Mouse (Mus musculus): Measurements from ENCODE around the gene Arhgap6.

DNA sequence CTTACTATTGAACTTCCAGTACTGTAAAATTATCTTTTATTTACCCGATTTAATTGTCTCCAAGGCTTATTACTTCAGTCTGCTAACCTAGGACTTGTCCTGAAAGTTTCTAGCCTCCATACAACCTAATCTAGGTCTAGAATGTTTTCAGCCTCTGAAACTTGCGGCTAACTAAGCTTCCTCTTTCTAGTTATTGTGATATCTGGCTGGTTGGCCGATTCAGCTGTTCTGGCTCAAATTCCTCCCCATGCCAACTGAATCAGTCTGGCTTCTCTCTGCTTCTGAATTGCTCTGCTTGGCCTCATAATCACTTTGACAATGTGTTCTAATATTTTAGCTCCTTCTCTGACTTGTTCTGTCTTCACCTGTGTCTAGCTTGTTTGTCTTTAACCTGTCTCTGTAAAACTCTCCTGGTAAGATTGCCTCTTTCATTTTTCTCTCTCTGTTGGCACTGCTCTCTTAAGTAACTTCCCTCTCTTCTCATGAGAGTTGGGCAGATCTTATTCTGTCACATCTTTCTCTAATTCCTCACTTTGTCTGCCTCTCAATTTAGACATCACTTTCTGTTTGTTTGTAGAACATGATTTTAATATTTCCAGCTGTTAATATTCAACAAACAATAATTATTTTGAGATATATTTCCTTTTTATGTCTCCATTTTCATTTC lies 531.2 kb downstream of the Arhgap6 start:
- no peak for TF ChIP-seq CTCF (IDR thresholded peaks at IDR 0.05; ENCODE audit: borderline replicate concordance, extremely low read depth, insufficient read depth, insufficient read length)
- no peak for TF ChIP-seq POLR2A (IDR thresholded peaks at IDR 0.05; ENCODE audit: borderline replicate concordance, extremely low read depth, insufficient read depth, insufficient read length, poor library complexity, severe bottlenecking)

All from brain, embryonic 14.5 days (tissue).